Mouse (Mus musculus) hindbrain, embryonic 10.5 days (tissue): Measurements from ENCODE around the gene CK137956. TPM values are rescaled to one million over a fixed set of nuclear protein-coding genes. Genes with fewer than 3 reads are reported as not detected.

Experiments
- DNase-seq: peaks from one replicate; pipeline ENCODE4 v3.0.0-alpha.2; 2017; ENCODE audit warnings: low spot score
- H3K27ac ChIP-seq: fragments of 300-500 bp; sonication (generic); 2 replicates; pipeline ENCODE4 v1.5.1; 2016; ENCODE audit warnings: mild to moderate bottlenecking, moderate library complexity
- H3K27me3 ChIP-seq: fragments of 300-500 bp; sonication (generic); 2 replicates; pipeline ENCODE4 v1.6.1; 2016; ENCODE audit warnings: mild to moderate bottlenecking; ENCODE audit not compliant: poor library complexity, insufficient read depth, severe bottlenecking
- H3K36me3 ChIP-seq: fragments of 300-500 bp; sonication (generic); 2 replicates; pipeline ENCODE4 v1.6.1; 2016; ENCODE audit warnings: mild to moderate bottlenecking, moderate library complexity
- H3K4me1 ChIP-seq: fragments of 300-500 bp; sonication (generic); replicated peaks from 2 replicates; pipeline ENCODE4 v1.6.1; 2016; ENCODE audit warnings: mild to moderate bottlenecking
- H3K4me3 ChIP-seq: fragments of 300-500 bp; sonication (generic); 2 replicates; pipeline ENCODE4 v1.5.1; 2016; ENCODE audit warnings: mild to moderate bottlenecking, moderate library complexity
- H3K9me3 ChIP-seq: fragments of 300-500 bp; sonication (generic); 2 replicates; pipeline ENCODE4 v1.6.1; 2016; ENCODE audit warnings: mild to moderate bottlenecking, moderate library complexity
- WGBS: fragments of 180-500 bp; shearing (Covaris S2); methylation state at CpG from one replicate; pipeline ENCODE4 v1.1.7; 2016; 5-methylcytosine and 5-hydroxymethylcytosine counted together
- polyA plus RNA-seq: library from polyadenylated mRNA; unstranded; fragments of >200 nt; fragmentation: Nextera tagmentation; extraction: Ambion mirVana; gene quantifications from 2 replicates; pipeline ENCODE4 v1.2.1, GENCODE M21; 2016

Gene CK137956
- polyA plus RNA-seq, 1 experiment from 2014 or later, result 1.0 TPM

GRCm38 (mm10) chr4:127984426-127984825 is 13.7 kb upstream of the CK137956 start:
- DNase-seq, result no peak
- Histone ChIP-seq H3K4me1 (peaks cover 49% of the 10 kb centered on the region), H3K4me3 (no peak overlapping the region), H3K27ac (no peak overlapping the region), H3K36me3 (no peaks in the 10 kb centered on the region), H3K27me3 (peaks cover 68% of the 10 kb centered on the region), H3K9me3 (no peaks in the 10 kb centered on the region)
- 97% methylated on average over 2 of the region's 2 CpGs for WGBS

DNA sequence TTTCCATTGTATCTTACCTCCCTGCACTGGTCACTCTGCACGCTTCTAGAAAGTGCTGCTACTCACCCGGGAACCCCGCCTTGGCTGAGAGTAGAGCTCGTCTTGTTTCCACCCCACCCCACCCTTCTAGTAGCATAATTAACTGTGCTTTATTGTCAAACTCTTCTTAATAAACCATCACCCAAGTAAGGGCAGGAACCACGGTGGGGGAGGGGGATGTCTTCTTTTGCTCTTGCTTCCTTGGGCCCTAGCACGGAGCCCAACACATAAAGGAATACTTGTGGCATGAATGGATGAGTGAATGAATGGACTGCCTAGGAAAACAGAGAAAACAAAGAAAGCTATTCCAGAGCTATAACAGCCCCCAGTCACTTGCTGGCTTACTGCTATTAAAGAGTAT is 10.4 kb upstream of the CK137956 start:
- Histone ChIP-seq H3K9me3 (no peaks in the 10 kb centered on the region), H3K36me3 (no peaks in the 10 kb centered on the region), H3K27me3 (peaks cover 41% of the 10 kb centered on the region), H3K27ac (no peak overlapping the region), H3K4me1 (peaks cover 19% of the 10 kb centered on the region), H3K4me3 (no peak overlapping the region)
- DNase-seq, result no peak
- 47% methylated on average over 6 of the region's 6 CpGs for WGBS

DNA sequence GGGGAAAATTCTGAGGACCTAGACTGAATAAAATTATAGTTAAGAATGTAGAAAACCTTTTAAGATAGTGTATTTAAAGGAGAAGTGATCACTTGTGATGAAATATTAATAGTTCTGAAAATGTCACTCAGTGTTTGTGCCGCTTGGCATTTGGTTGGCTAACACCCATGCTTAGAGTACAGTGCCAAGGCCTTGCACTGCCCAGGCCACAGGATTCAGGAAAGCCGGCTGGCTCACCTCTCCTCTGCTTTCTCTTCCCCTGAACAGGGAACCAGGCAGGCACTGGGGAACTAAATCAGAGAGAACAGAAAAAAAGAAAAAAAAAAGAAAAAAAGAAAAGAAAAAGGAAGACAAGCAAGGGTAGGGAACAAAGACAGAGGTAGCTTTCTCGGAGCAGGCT is 2.2 kb upstream of the CK137956 start:
- H3K27me3 ChIP-seq, result peaks cover 47% of the 10 kb centered on the region
- peaks cover 25% of the 10 kb centered on the region for H3K4me1 ChIP-seq
- H3K27ac ChIP-seq, result no peak overlapping the region
- H3K4me3 ChIP-seq, result no peak overlapping the region
- no peaks in the 10 kb centered on the region for H3K36me3 ChIP-seq
- H3K9me3 ChIP-seq, result no peaks in the 10 kb centered on the region
- WGBS, result 86% methylated on average over 3 of the region's 3 CpGs
- DNase-seq, result no peak

GRCm38 (mm10) chr4:127970018-127970421 is 731 bp downstream of the CK137956 start:
- Histone ChIP-seq H3K9me3 (no peaks in the 10 kb centered on the region), H3K27me3 (peaks cover 47% of the 10 kb centered on the region), H3K27ac (peak overlapping the region; percentile 64; the same call in 1 of the 2 replicates), H3K36me3 (no peaks in the 10 kb centered on the region), H3K4me3 (no peak overlapping the region), H3K4me1 (peaks cover 25% of the 10 kb centered on the region)
- DNase-seq, result peak; percentile 61
- 6% methylated on average over 7 of the region's 7 CpGs for WGBS

DNA sequence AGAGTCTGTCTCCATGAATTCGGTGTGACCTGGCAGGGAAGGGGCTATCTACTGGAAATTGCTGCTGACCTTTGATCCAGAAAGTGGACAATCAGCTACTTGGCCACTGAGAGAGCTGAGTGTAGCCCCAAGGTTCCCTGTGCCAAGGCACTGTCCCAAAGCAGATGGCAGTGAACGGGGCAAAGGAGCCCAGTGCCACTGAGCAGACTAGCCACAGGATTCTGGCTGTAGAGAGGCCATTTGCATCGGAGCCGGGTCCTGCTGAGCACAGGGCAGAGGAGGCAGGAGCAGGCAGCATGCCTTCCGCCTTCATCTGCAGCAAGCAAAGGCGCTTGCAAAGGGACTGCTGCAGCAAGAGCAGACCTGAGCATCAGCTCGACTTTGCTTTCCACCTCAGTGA is 1.6 kb downstream of the CK137956 start:
- H3K27me3 ChIP-seq, result peaks cover 47% of the 10 kb centered on the region
- no peak overlapping the region for H3K4me3 ChIP-seq
- no peaks in the 10 kb centered on the region for H3K9me3 ChIP-seq
- no peaks in the 10 kb centered on the region for H3K36me3 ChIP-seq
- WGBS, result 15% methylated on average over 7 of the region's 7 CpGs
- DNase-seq, result no peak
- no peak overlapping the region for H3K27ac ChIP-seq
- H3K4me1 ChIP-seq, result peaks cover 25% of the 10 kb centered on the region

DNA sequence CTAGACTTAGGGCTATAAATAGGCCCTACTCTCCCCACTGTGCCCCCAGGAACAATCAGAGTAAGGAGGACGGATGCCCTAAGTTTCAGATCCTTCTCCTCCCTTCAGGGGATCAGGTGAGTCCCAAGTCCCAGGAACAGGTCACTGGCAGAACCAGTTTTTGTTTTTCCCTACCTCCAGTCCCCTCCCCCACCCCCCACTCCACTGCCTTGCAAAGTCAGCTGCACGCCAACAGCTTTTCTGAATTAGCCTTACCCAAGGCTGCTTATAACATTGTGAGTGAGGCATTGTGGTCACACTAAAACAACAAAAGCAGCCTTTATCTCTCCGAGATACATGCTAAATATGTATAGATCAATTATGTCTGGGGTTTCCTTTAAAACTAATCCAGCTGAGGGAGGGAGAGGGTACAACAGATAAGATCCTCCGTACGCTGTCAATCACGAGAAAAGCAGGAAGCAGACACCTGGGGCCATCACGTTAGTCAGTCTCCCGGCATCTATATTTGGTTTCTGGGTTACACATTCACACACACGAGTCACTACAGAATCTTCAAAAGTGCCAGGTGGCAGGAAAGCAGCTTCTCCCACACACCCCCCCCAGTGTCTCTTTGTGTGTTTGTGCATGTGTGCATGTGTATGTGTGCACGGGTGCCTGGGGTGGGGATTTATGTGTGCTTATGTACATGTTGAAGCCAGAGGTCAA is 17.6 kb downstream of the CK137956 start:
- no peak overlapping the region for H3K4me3 ChIP-seq
- no peaks in the 10 kb centered on the region for H3K9me3 ChIP-seq
- peaks cover 20% of the 10 kb centered on the region for H3K4me1 ChIP-seq
- DNase-seq, result no peak
- no peak overlapping the region for H3K27ac ChIP-seq
- H3K27me3 ChIP-seq, result no peaks in the 10 kb centered on the region
- 55% methylated on average over 10 of the region's 10 CpGs for WGBS
- H3K36me3 ChIP-seq, result no peaks in the 10 kb centered on the region

- WGBS, result 83% methylated on average over 2 of the region's 2 CpGs
- no peak for DNase-seq
- no peaks in the 10 kb centered on the region for H3K36me3 ChIP-seq
- H3K4me3 ChIP-seq, result no peak overlapping the region
- H3K9me3 ChIP-seq, result no peaks in the 10 kb centered on the region
- H3K4me1 ChIP-seq, result peaks cover 7% of the 10 kb centered on the region
- H3K27me3 ChIP-seq, result no peaks in the 10 kb centered on the region
- H3K27ac ChIP-seq, result no peak overlapping the region
Measured at GRCm38 (mm10) chr4:127947696-127948095, 23.1 kb downstream of the CK137956 start.

DNA sequence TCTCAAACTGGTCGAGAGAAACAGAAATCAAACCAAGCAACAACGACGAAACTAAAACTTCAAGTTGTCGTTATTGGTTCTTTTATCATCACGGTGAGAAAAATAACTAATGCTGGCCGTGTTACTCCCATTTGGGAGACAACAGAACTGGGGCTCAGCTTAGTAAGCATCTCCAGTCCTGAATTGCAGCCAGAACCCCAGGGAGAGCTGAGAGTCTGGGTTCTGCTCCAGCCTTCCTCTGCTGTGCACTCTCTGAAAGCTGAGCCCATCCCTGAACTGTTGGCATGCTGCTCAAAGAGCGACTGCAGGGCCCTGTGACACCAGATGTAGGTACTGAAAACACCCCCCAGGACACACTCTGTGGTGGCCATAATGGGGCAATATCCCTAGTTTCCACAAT is 33.3 kb downstream of the CK137956 start:
- Histone ChIP-seq H3K27ac (no peak overlapping the region), H3K4me3 (no peak overlapping the region), H3K9me3 (no peaks in the 10 kb centered on the region), H3K4me1 (no peaks in the 10 kb centered on the region), H3K36me3 (no peaks in the 10 kb centered on the region), H3K27me3 (no peaks in the 10 kb centered on the region)
- 86% methylated on average over 7 of the region's 7 CpGs for WGBS
- DNase-seq, result no peak

DNA sequence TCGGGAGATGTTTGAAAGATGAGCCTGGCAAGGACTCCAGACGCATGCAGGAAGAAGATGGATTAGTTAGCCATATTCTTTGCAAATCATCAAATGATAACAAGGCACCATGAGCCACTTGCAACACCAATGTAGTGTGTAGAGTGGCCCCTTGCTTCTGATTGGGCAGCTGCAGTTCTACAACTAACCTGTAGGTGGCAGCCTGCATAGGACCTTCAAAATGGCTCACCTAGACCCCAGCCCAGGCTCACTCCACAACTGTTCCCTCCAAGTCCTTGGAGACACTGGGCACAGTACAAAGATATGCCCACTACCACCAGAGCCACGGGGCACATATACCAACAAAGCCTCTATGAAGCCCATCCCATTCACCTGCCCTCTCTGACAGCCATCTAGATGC is 35.4 kb downstream of the CK137956 start:
- H3K36me3 ChIP-seq, result no peaks in the 10 kb centered on the region
- H3K4me1 ChIP-seq, result no peaks in the 10 kb centered on the region
- peak; percentile 33 for DNase-seq
- H3K27me3 ChIP-seq, result no peaks in the 10 kb centered on the region
- no peak overlapping the region for H3K4me3 ChIP-seq
- H3K9me3 ChIP-seq, result no peaks in the 10 kb centered on the region
- WGBS, result 54% methylated on average over 3 of the region's 3 CpGs
- H3K27ac ChIP-seq, result no peak overlapping the region

- no peaks in the 10 kb centered on the region for H3K9me3 ChIP-seq
- no peak for DNase-seq
- H3K27me3 ChIP-seq, result no peaks in the 10 kb centered on the region
- no peak overlapping the region for H3K27ac ChIP-seq
- H3K36me3 ChIP-seq, result no peaks in the 10 kb centered on the region
- WGBS, result 89% methylated on average over 7 of the region's 7 CpGs
- H3K4me1 ChIP-seq, result no peaks in the 10 kb centered on the region
- no peak overlapping the region for H3K4me3 ChIP-seq
Measured at GRCm38 (mm10) chr4:127913551-127913950, 57.2 kb downstream of the CK137956 start.

GRCm38 (mm10) chr4:127907151-127907550 is 63.6 kb downstream of the CK137956 start:
- Histone ChIP-seq H3K9me3 (no peaks in the 10 kb centered on the region), H3K4me1 (peaks cover 4% of the 10 kb centered on the region; the same call in 1 of the 2 replicates), H3K4me3 (no peak overlapping the region), H3K27ac (no peak overlapping the region), H3K36me3 (no peaks in the 10 kb centered on the region), H3K27me3 (no peaks in the 10 kb centered on the region)
- DNase-seq, result no peak
- WGBS, result 85% methylated on average over 8 of the region's 8 CpGs

DNA sequence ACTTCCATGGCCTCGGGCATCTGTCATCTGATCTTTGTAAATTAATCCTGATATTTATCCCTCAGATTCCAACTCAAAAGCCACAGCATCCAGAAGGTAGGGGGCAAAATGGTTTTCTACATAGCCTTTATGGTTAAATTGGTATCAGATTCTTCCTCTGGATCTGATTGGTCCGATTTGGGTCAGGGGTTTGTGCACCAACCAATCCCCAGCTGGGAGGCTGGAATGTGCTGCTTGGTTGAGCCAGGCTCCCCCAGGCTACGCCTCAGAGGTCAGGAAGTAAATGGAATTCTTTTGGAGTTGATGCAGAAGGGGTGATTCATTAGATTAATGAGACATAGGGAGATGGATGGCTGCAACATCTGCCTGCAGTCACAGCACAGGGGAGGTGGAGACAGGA is 66.8 kb downstream of the CK137956 start:
- 75% methylated on average over 3 of the region's 3 CpGs for WGBS
- H3K4me1 ChIP-seq, result peaks cover 4% of the 10 kb centered on the region; the same call in 1 of the 2 replicates
- DNase-seq, result peak; percentile 3

GRCm38 (mm10) chr4:127900893-127901456 is 69.8 kb downstream of the CK137956 start:
- H3K4me1 ChIP-seq, result peaks cover 4% of the 10 kb centered on the region; the same call in 1 of the 2 replicates
- no peak for DNase-seq
- H3K4me3 ChIP-seq, result no peak overlapping the region
- H3K9me3 ChIP-seq, result no peaks in the 10 kb centered on the region
- H3K27ac ChIP-seq, result no peak overlapping the region
- H3K36me3 ChIP-seq, result no peaks in the 10 kb centered on the region
- H3K27me3 ChIP-seq, result no peaks in the 10 kb centered on the region
- WGBS, result 84% methylated on average over 7 of the region's 7 CpGs

More for the DNA sequence above, 66.8 kb downstream of the CK137956 start:
- Histone ChIP-seq H3K9me3 (no peaks in the 10 kb centered on the region), H3K27ac (no peak overlapping the region), H3K36me3 (no peaks in the 10 kb centered on the region), H3K4me3 (no peak overlapping the region), H3K27me3 (no peaks in the 10 kb centered on the region)
